Mouse (Mus musculus): ENCODE measurements around the gene Ssbp3.

Gene Ssbp3

GRCm38 (mm10) chr4:106985899-106986832 is 75.7 kb downstream of the Ssbp3 start:
- no peak for DNase-seq (ENCODE audit: low spot score)

GRCm38 (mm10) chr4:106987725-106988364 is 77.3 kb downstream of the Ssbp3 start:
- DNase-seq (ENCODE audit: low spot score), result peak; percentile 90

- DNase-seq (ENCODE audit: low spot score), result no peak
Observed at GRCm38 (mm10) chr4:106988886-106989225, 78.4 kb downstream of the Ssbp3 start.

GRCm38 (mm10) chr4:106989226-106989983 is 78.9 kb downstream of the Ssbp3 start:
- no peak for DNase-seq (ENCODE audit: low spot score)

GRCm38 (mm10) chr4:106993053-106993452 is 82.6 kb downstream of the Ssbp3 start:
- no peak for DNase-seq (ENCODE audit: low spot score)

GRCm38 (mm10) chr4:106994252-106994651 is 83.8 kb downstream of the Ssbp3 start:
- DNase-seq (ENCODE audit: low spot score), result no peak

- no peak for DNase-seq (ENCODE audit: low spot score)
Observed at GRCm38 (mm10) chr4:106995069-106995468, 84.6 kb downstream of the Ssbp3 start.

GRCm38 (mm10) chr4:106995513-106995912 is 85.0 kb downstream of the Ssbp3 start:
- DNase-seq (ENCODE audit: low spot score), result no peak

GRCm38 (mm10) chr4:106996305-106997076 is 86.0 kb downstream of the Ssbp3 start:
- DNase-seq (ENCODE audit: low spot score), result peak; percentile 42

GRCm38 (mm10) chr4:107001259-107001810 is 90.8 kb downstream of the Ssbp3 start:
- no peak for DNase-seq (ENCODE audit: low spot score)

- DNase-seq (ENCODE audit: low spot score), result no peak
Observed at GRCm38 (mm10) chr4:107001916-107002488, 91.5 kb downstream of the Ssbp3 start.

- no peak for DNase-seq (ENCODE audit: low spot score)
Observed at GRCm38 (mm10) chr4:107002517-107003165, 92.1 kb downstream of the Ssbp3 start.

- no peak for DNase-seq (ENCODE audit: low spot score)
Observed at GRCm38 (mm10) chr4:107003199-107003598, 92.7 kb downstream of the Ssbp3 start.

- DNase-seq (ENCODE audit: low spot score), result no peak
Observed at GRCm38 (mm10) chr4:107003786-107004185, 93.3 kb downstream of the Ssbp3 start.

- DNase-seq (ENCODE audit: low spot score), result no peak
Observed at GRCm38 (mm10) chr4:107004346-107004745, 93.8 kb downstream of the Ssbp3 start.

- no peak for DNase-seq (ENCODE audit: low spot score)
Observed at GRCm38 (mm10) chr4:107005166-107005565, 94.7 kb downstream of the Ssbp3 start.

- DNase-seq (ENCODE audit: low spot score), result no peak
Observed at GRCm38 (mm10) chr4:107006229-107006628, 95.7 kb downstream of the Ssbp3 start.

GRCm38 (mm10) chr4:107006807-107007206 is 96.3 kb downstream of the Ssbp3 start:
- no peak for DNase-seq (ENCODE audit: low spot score)

GRCm38 (mm10) chr4:107007359-107007758 is 96.9 kb downstream of the Ssbp3 start:
- DNase-seq (ENCODE audit: low spot score), result no peak

GRCm38 (mm10) chr4:107008161-107008560 is 97.7 kb downstream of the Ssbp3 start:
- no peak for DNase-seq (ENCODE audit: low spot score)

- no peak for DNase-seq (ENCODE audit: low spot score)
Observed at GRCm38 (mm10) chr4:107009548-107009947, 99.0 kb downstream of the Ssbp3 start.
